Mouse (Mus musculus) hindbrain, embryonic 15.5 days (tissue): ENCODE measurements around the gene Kat14. TPM values are rescaled to one million over a fixed set of nuclear protein-coding genes. Genes with fewer than 3 reads are reported as not detected.

Source experiments
- ATAC-seq: fragments of 200-750 bp; cut with Nextera tagmentation; 2 replicates; pipeline ENCODE4 v1.8.0; 2017; ENCODE audit warnings: low read depth, moderate number of reproducible peaks, moderate TSS enrichment; ENCODE audit not compliant: low FRiP score
- H3K27ac ChIP-seq: fragments of 300-500 bp; sonication (generic); replicated peaks from 2 replicates; pipeline ENCODE4 v1.5.1; 2015; ENCODE audit warnings: mild to moderate bottlenecking, inconsistent platforms
- H3K27me3 ChIP-seq: fragments of 300-500 bp; sonication (generic); 2 replicates; pipeline ENCODE4 v1.6.1; 2015; ENCODE audit warnings: control low read depth, inconsistent platforms
- H3K36me3 ChIP-seq: fragments of 300-500 bp; sonication (generic); 2 replicates; pipeline ENCODE4 v1.6.1; 2015; ENCODE audit warnings: control low read depth, inconsistent platforms
- H3K4me1 ChIP-seq: fragments of 300-500 bp; sonication (generic); replicated peaks from 2 replicates; pipeline ENCODE4 v1.6.1; 2015; ENCODE audit warnings: control low read depth, inconsistent platforms
- H3K4me2 ChIP-seq: fragments of 300-500 bp; sonication (generic); 2 replicates; pipeline ENCODE4 v1.6.1; 2015; ENCODE audit warnings: moderate library complexity, mild to moderate bottlenecking, inconsistent platforms
- H3K4me3 ChIP-seq: fragments of 300-500 bp; sonication (generic); 2 replicates; pipeline ENCODE4 v1.5.1; 2015; ENCODE audit warnings: mild to moderate bottlenecking, inconsistent platforms
- H3K9ac ChIP-seq: fragments of 300-500 bp; sonication (generic); 2 replicates; pipeline ENCODE4 v1.6.1; 2015; ENCODE audit warnings: inconsistent platforms
- H3K9me3 ChIP-seq: fragments of 300-500 bp; sonication (generic); 2 replicates; pipeline ENCODE4 v1.6.1; 2016; ENCODE audit warnings: control low read depth, inconsistent platforms
- WGBS: fragments of 180-500 bp; shearing (Covaris S2); methylation state at CpG from one replicate; pipeline ENCODE4 v1.1.7; 2015; 5-methylcytosine and 5-hydroxymethylcytosine counted together
- polyA plus RNA-seq: library from polyadenylated mRNA; unstranded; fragments of >200 nt; fragmentation: Nextera tagmentation; extraction: Ambion mirVana; gene quantifications from 2 replicates; pipeline ENCODE4 v1.2.1, GENCODE M21; 2015

The Kat14 gene
- polyA plus RNA-seq, 1 experiment from 2014 or later: 28.7 TPM

DNA sequence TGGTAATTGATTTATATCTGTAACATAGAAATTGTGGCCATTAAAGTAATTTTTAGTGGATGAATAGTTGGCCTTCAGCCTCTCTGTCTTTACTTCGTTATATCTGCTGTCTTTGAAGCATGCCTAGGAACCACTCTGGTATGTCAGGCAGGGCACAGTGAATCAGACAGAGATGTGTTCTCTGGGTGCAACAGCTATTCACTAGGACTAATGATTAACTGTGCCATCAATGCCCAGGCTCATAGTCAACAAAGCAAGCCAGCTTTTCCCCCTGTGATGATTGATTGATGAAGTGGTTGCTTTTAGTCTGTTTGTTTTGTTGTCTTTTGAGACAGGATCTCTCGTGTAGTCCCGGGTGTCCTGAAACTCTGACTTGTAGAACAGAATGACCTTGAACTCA lies 19.6 kb downstream of the Kat14 start:
- H3K27me3 ChIP-seq: no peaks in the 10 kb centered on the region
- no peak for ATAC-seq
- H3K36me3 ChIP-seq: peaks cover 57% of the 10 kb centered on the region
- no peaks in the 10 kb centered on the region for H3K4me1 ChIP-seq
- no peak overlapping the region for H3K4me3 ChIP-seq
- H3K9ac ChIP-seq: no peak overlapping the region
- H3K9me3 ChIP-seq: no peaks in the 10 kb centered on the region
- no peak overlapping the region for H3K4me2 ChIP-seq
- no peak overlapping the region for H3K27ac ChIP-seq
- 53% methylated on average over 3 of the region's 3 CpGs for WGBS

DNA sequence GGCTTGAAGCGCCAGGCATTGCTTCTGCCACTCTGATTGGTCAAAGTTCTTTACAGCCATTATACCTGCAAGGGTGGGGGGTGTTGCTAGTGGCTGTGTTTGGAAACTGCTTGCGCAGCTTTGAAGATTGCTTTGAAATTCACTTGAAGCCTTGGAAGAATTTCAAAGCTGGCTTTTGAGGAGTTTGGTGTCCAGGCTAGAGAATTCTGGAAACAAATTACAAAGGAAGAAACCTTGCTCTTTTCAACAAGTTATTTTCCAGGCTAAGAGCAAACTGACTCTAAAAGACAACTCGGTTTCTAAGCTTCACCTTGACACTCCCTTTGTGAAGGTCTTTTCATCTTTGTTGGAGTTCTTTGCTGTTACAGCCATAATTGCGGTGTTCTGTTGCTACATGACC lies 30.7 kb downstream of the Kat14 start:
- Histone ChIP-seq H3K27ac (no peak overlapping the region), H3K4me3 (no peak overlapping the region), H3K4me1 (no peaks in the 10 kb centered on the region), H3K36me3 (peaks cover 55% of the 10 kb centered on the region), H3K9ac (no peak overlapping the region), H3K9me3 (no peaks in the 10 kb centered on the region), H3K27me3 (no peaks in the 10 kb centered on the region), H3K4me2 (no peak overlapping the region)
- no peak for ATAC-seq
- 89% methylated on average over 4 of the region's 4 CpGs for WGBS

DNA sequence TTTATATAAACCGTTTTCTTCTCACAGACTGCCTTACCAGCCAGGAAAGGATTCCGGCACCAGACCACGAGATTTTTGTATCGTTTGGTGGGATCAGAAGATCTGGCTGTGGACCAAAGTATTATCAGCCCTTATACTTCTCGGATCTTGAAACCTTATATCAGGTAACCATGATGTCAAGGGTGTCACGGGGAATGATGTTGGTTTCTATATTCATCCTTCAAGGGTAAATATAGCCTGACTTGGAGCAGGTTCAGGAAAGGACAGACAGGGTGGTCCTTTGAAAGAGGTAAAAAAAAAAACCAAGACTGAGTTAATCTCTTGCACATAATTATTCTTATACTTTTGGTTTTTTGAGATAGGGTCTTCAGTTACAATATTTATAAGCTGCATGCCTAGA lies 31.9 kb downstream of the Kat14 start:
- Histone ChIP-seq H3K4me2 (no peak overlapping the region), H3K9ac (no peak overlapping the region), H3K27ac (no peak overlapping the region), H3K4me3 (no peak overlapping the region), H3K9me3 (no peaks in the 10 kb centered on the region), H3K36me3 (peaks cover 50% of the 10 kb centered on the region), H3K27me3 (no peaks in the 10 kb centered on the region), H3K4me1 (no peaks in the 10 kb centered on the region)
- no peak for ATAC-seq
- 94% methylated on average over 6 of the region's 6 CpGs for WGBS

DNA sequence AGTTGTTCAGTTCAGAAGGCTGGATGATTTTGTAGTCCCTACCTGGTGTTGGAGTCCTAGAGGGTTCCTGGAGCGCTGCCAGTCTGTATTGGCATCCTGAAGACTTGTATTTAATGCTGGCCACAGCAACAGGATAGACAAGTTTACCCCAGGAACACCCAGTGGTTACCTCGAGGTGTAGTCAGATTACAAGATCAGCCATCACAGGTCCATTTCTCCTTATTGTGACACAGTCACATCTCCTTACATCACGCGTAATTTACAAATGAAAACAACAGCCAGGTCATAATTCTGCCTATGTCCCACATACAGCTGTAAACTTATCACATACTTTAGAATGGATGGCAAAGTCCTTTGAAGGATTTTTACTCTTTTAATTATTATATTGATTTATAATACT lies 40.3 kb downstream of the Kat14 start:
- no peaks in the 10 kb centered on the region for H3K27me3 ChIP-seq
- no peaks in the 10 kb centered on the region for H3K4me1 ChIP-seq
- H3K4me3 ChIP-seq: no peak overlapping the region
- no peak overlapping the region for H3K27ac ChIP-seq
- no peak overlapping the region for H3K4me2 ChIP-seq
- no peaks in the 10 kb centered on the region for H3K9me3 ChIP-seq
- H3K36me3 ChIP-seq: peaks cover 38% of the 10 kb centered on the region
- no peak overlapping the region for H3K9ac ChIP-seq
- ATAC-seq: no peak
- WGBS: 95% methylated on average over 4 of the region's 4 CpGs

DNA sequence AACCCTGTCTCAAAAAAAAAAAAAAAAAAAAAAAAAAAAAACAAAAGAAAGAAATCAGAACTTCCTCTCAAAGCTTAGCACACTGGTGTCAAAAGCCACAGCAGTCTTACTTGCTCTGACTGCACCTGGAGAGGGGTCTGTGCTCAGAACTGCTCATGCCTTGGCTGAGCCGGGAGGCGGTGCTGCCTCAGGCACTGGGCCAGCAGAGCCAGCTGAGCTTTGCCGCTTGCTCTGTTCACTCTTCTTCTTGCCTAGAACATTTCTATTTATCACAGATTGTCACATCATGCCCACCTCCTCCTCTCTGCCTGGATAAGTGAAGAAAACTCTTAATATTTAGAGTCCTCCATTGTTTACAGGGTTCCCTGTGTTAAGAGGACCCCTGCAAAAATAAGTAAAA lies 41.8 kb downstream of the Kat14 start:
- Histone ChIP-seq H3K4me2 (no peak overlapping the region), H3K27ac (no peak overlapping the region), H3K9ac (no peak overlapping the region), H3K36me3 (peaks cover 35% of the 10 kb centered on the region), H3K9me3 (no peaks in the 10 kb centered on the region), H3K27me3 (no peaks in the 10 kb centered on the region), H3K4me3 (no peak overlapping the region), H3K4me1 (no peaks in the 10 kb centered on the region)
- WGBS: 64% methylated on average over 3 of the region's 3 CpGs
- ATAC-seq: no peak

DNA sequence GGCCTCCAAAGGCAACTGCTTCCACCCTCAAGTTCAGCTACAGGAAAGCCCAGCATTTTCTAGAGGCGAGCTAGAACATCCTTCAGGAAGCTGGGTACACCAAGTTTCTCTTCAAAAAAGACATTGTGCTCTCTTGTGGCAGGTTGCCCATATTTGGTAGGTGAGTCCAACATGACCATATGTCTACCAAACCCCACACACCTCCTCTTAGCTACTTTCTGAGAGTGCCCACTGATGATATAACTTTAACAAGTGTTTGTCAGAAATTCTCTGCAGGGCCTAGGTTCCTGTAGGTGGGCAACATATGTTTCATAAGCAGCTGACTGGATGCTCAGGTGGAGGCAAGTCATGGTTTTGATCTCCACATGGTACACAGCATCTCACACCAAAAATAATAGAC lies 45.9 kb downstream of the Kat14 start:
- Histone ChIP-seq H3K4me1 (no peaks in the 10 kb centered on the region), H3K9ac (no peak overlapping the region), H3K9me3 (no peaks in the 10 kb centered on the region), H3K36me3 (0 out of 2 replicates have a peak, but pooled peaks cover 4% of the 10 kb centered on the region), H3K4me2 (no peak overlapping the region), H3K27ac (no peak overlapping the region), H3K27me3 (no peaks in the 10 kb centered on the region), H3K4me3 (no peak overlapping the region)
- WGBS: 94% methylated on average over 1 of the region's 1 CpGs
- no peak for ATAC-seq

DNA sequence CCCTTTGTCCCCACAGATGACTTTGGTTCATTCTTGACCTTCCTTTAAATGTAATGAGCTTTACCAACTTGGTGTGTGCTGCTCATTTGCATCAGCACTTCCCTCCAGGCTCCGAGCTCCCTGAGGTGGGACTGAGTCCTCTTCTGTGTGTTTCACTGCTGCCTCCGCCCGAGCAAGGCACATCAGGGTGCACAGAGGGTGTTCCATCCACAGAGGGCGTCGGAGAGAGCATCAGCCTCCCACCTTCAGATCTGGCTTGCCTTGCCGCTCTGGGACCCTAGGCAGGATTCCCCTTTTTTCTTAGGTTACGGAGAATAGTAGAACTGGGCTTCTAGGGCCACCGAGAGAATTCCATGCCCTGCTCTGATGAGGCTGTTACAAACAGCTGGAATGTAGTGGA lies 48.1 kb downstream of the Kat14 start:
- H3K36me3 ChIP-seq: 0 out of 2 replicates have a peak, but pooled peaks cover 4% of the 10 kb centered on the region
- no peak for ATAC-seq
- H3K4me2 ChIP-seq: no peak overlapping the region
- H3K27ac ChIP-seq: no peak overlapping the region
- no peak overlapping the region for H3K4me3 ChIP-seq
- WGBS: 55% methylated on average over 8 of the region's 8 CpGs
- H3K27me3 ChIP-seq: no peaks in the 10 kb centered on the region
- H3K9me3 ChIP-seq: no peaks in the 10 kb centered on the region
- no peak overlapping the region for H3K9ac ChIP-seq
- no peaks in the 10 kb centered on the region for H3K4me1 ChIP-seq

DNA sequence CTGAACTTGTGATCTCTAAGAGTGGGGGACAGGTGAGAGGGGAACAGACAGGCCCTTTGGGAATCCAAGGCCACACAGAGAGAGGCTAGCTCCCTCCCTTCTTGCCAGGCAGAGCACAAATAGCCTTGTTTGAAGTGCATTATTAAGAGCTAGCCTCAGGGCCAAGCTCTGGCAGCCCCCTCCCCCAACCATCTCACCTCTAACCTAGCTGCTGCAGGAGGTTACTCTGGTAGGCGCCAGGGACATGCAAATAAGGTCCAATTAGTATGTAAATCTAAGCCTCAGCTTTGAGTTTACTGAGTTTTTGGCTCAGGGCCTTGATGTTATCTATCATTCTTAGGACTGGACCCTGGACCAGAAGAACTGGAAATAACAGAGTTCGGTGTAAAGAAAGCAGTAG lies 49.3 kb downstream of the Kat14 start:
- H3K4me3 ChIP-seq: no peak overlapping the region
- ATAC-seq: no peak
- 27% methylated on average over 2 of the region's 2 CpGs for WGBS

DNA sequence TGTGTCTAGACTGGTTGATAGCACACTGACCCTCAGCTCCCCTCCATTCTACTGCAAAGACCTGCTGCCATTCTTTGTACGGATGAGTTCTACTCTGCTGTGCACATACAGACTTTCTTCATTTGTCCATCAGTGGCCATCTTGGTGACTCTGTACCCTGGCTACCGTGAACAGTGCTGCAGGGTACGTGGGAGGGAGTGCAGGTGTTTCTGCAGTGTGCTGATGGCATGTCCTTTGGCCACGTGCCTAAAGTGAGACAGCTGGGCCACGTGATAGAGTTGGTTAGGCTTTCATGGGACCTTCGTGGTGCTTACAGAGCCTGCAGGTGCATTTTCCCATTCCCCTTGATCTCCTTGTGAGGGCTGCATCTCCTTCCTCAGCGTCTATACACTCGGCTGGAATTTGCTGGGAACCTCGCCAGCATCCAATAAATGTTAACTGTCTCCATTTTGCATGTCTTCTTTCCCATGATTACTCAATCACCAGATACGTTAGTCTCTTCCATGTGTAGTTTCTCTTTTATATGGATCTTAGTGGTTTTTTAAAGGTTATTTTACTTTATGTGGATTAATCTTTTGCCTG lies 53.4 kb downstream of the Kat14 start:
- no peaks in the 10 kb centered on the region for H3K27me3 ChIP-seq
- no peaks in the 10 kb centered on the region for H3K36me3 ChIP-seq
- no peaks in the 10 kb centered on the region for H3K4me1 ChIP-seq
- H3K9ac ChIP-seq: no peak overlapping the region
- no peak overlapping the region for H3K27ac ChIP-seq
- no peak overlapping the region for H3K4me2 ChIP-seq
- ATAC-seq: no peak
- H3K4me3 ChIP-seq: no peak overlapping the region
- H3K9me3 ChIP-seq: no peaks in the 10 kb centered on the region
- 71% methylated on average over 10 of the region's 10 CpGs for WGBS

More for the DNA sequence above, 49.3 kb downstream of the Kat14 start:
- Histone ChIP-seq H3K4me1 (no peaks in the 10 kb centered on the region), H3K27ac (no peak overlapping the region), H3K9ac (no peak overlapping the region), H3K4me2 (no peak overlapping the region), H3K9me3 (no peaks in the 10 kb centered on the region), H3K27me3 (no peaks in the 10 kb centered on the region), H3K36me3 (0 out of 2 replicates have a peak, but pooled peaks cover 4% of the 10 kb centered on the region)

DNA sequence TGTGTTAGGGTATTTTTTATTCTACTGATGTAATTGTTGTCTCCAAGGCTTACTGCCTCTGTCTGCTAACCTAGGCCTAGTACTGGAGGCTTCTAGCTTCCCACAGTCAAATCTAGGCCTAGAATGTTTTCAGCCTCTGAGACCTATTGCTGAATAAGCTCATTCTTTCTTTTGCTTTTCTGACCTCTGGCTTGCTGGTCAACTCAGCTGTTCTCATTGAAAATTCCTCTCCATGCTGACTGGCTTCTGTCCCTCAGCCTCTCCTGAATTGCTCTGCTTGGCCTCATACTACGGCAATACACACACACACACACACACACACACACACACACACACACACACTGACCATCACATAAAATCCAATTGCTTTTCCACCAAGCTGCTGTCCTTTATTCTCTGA lies 57.0 kb downstream of the Kat14 start:
- Histone ChIP-seq H3K4me3 (no peak overlapping the region), H3K27me3 (no peaks in the 10 kb centered on the region), H3K36me3 (no peaks in the 10 kb centered on the region), H3K27ac (no peak overlapping the region), H3K9ac (no peak overlapping the region), H3K4me2 (no peak overlapping the region), H3K4me1 (no peaks in the 10 kb centered on the region), H3K9me3 (no peaks in the 10 kb centered on the region)
- 50% methylated on average over 1 of the region's 1 CpGs for WGBS
- ATAC-seq: no peak

DNA sequence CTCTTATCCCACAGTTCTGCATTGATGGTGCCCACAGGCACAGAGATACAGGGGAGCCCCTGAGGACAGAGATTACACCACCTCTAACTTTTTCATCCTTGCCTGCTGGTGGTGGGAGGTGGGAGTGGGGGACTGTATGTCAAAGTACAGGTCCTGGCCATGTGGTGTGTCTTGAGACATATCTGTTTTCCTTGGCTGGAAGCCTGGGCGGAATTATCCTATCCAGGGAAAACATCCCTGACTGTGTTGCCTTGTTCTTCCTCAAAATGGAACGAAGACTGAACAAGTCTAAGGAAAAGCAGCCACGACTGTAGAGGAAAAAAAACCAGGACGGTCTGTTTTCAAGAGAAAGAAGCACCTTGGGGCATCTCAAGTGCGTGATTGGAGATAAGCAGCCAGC lies 59.1 kb downstream of the Kat14 start:
- Histone ChIP-seq H3K27me3 (no peaks in the 10 kb centered on the region), H3K9me3 (no peaks in the 10 kb centered on the region), H3K36me3 (no peaks in the 10 kb centered on the region), H3K4me3 (no peak overlapping the region), H3K4me1 (no peaks in the 10 kb centered on the region), H3K4me2 (no peak overlapping the region), H3K27ac (no peak overlapping the region), H3K9ac (no peak overlapping the region)
- no peak for ATAC-seq
- 84% methylated on average over 5 of the region's 5 CpGs for WGBS

DNA sequence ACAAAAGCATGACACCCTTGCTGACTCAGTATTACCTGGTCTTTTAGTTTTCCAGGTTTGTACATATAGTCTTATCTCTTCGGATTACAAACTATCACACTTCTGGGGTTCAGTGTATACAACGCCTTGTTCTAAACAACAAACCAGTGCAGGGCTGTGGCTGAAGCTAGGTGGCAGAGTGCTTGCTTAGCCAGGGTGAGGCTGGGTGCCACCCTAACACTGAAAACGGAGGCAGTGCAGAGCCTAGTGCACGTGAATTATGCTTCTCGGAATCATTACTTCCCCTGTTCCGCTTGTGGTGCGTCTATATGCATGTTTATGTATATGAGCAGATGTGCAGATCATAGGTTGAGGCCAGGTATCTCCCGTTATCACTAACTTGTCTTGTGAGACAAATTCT lies 59.9 kb downstream of the Kat14 start:
- no peaks in the 10 kb centered on the region for H3K36me3 ChIP-seq
- no peak overlapping the region for H3K9ac ChIP-seq
- 88% methylated on average over 8 of the region's 8 CpGs for WGBS
- H3K9me3 ChIP-seq: no peaks in the 10 kb centered on the region
- ATAC-seq: no peak
- H3K4me1 ChIP-seq: no peaks in the 10 kb centered on the region
- H3K27ac ChIP-seq: no peak overlapping the region
- no peak overlapping the region for H3K4me2 ChIP-seq
- no peak overlapping the region for H3K4me3 ChIP-seq
- no peaks in the 10 kb centered on the region for H3K27me3 ChIP-seq

DNA sequence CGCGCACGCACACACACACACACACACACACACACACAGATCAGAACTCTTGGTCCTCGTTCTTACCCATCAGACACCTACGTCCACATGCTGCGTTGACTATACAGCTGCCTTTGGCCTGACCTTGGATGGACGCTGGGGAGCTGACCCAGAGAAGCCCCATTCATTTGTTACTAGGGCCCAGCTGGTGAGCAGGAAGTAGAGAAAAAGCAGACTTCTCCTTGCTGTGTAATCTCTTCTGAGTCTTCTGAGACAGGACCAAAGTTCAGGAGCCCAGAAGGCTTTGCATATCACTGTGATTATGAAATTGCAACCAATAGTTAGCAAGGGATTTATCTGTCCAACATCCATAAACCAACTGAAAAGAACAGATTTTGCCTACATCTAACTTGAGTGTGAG lies 60.4 kb downstream of the Kat14 start:
- no peaks in the 10 kb centered on the region for H3K9me3 ChIP-seq
- H3K36me3 ChIP-seq: no peaks in the 10 kb centered on the region
- H3K4me2 ChIP-seq: no peak overlapping the region
- H3K9ac ChIP-seq: no peak overlapping the region
- H3K27ac ChIP-seq: no peak overlapping the region
- WGBS: 82% methylated on average over 7 of the region's 7 CpGs
- H3K27me3 ChIP-seq: no peaks in the 10 kb centered on the region
- no peak for ATAC-seq
- no peaks in the 10 kb centered on the region for H3K4me1 ChIP-seq
- H3K4me3 ChIP-seq: no peak overlapping the region
